Mouse (Mus musculus): ENCODE data around the gene Cds1.

The Cds1 gene

DNA sequence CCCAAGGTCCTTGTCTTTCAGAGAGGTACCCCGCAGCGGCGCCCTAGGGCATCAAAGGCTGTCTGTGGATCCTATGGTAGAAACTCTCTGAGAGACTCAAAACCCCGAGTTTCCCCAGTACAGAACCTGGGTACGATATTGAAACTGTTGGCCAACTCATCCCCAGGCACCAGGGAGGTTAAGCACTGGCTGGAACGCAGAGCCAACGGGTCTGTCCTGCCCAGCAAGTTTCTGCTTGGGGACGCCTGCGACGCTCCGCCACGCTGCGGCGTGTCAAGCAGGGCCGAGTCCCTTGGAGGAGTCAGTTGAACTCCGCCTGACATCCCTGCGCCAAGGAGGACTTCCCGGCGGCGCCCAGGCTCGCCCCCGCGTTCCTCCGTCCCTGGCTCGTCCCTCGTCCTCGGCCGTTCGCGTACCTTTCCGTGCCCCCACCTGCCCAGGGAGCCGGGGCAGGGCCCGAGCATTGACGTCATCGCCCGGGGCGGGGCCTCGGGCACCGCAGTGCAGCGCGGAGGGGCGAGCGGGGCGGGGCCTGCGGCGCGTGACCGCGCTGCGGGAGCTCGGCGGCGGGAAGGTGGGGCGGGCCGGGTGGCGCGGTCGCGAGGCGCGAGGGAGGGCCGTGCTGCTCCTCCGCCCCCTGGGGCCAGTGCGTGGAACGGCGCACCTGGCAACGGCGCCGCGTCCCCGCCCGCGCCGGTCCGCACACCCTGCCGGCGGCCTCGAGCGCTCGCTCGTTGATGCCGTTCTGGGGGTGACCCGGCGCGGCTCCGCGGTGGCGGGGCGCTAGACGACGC lies at the start of gene Cds1:
Cds1 (plus strand) TSS at position 577 of the 794 bp plus-strand sequence.
- DNase-seq (ENCODE audit: low read depth, low spot score) = peak; percentile 49

DNA sequence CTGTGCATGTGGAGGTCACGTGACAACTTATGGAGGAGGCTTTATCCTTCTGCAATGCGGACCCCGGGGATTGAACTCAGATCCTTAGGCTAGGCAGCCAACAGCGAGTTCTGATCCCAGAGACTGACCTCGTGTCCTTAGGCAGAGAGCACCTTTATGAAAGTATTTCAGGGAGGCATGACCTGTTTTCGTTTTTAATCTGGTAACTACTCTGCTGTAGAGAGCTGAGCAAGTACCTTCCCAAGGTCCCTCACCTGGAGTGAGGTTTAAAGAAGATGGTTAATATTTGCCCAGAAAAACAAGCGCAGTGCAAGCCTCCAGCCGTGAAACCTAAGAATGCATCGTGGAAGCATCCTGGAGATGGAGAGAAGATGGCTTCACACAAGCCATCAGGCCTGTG lies 40.7 kb upstream of the Cds1 start:
- DNase-seq (ENCODE audit: low read depth, low spot score) = no peak

DNA sequence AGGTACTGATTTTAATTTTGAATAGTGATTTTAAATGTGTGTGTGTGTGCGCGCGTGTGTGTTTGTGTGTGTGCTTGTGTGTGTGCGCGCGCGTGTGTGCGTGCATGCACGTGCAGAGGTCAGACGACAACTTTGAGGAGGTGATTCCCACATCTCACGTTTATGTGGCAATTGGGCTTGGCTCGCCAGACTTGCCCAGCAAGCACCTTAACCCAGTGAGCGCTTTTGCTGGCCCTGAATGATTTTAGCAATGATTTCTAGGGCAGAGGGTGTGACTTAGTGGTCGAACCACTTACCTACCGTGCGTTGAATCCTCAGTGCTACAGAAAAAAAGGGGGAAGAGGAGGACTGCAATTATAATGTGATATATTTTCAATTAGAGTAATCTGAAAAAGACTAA lies 40.2 kb upstream of the Cds1 start:
- DNase-seq (ENCODE audit: low read depth, low spot score) = no peak

DNA sequence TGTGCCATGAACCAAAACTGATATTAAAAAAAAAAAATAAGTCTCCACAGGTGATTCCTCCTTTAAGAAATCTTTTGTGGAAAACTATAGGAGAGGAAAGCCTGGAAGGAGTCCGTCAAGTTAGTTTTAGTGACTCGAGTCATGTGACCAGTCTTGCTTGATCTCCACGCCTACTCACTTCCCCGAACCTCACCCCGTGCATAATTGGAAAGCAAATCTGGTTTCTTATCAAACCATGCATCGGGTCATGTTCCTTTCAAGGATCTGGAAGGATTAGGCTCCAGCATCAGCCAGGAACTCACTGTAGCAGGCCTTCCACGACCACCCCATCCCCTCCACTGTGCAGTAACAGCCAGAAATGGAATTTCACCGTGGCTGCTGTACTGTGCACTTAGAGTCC lies 39.2 kb upstream of the Cds1 start:
- DNase-seq (ENCODE audit: low read depth, low spot score) = no peak

DNA sequence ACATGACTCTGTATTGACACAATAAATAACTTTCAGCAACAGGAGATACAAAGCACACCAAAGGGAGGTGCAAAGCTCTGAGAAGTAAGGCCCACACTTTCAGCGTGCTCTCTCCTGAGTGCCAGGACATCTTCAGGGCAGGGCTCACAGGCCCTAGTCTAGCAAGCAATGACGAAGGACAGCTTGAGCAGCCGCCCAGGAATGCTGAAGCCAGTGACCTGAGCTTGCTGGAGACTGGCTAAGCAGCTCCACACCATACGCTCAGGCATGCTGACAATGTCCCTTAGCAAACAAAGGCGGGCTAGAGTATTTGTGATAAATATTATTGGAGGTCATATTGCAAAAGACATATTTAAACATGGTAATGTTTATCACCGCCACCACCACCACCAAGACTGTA lies 38.6 kb upstream of the Cds1 start:
- DNase-seq (ENCODE audit: low read depth, low spot score) = no peak

DNA sequence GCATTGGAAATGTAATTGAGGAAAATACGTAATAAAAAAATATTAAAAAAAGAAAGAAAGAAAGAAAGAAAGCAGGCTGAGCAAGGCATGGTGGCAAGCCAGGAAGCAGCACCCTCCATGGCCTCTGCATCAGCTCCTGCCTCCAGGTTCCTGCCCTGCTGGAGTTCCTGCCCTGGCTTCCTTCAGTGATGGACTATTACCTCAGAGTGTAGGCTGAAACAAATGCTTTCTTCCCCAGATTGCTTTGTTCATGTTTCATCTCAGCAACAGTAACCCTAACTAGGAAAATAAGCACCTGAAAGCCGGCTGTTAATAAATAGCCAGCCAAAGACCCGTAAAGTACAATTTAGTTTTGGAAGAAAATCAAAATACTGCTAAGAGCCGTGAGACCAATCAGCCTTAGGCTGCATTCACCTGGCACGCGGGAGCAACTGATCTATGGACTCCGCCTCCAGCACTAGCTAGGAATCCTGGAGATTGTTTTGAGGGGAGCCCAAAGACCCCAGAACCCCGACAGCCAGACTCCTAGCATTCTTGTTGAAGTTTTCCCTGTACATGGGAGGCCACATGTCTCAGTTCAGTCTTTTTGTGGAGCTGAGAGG lies 36.5 kb upstream of the Cds1 start:
- DNase-seq (ENCODE audit: low read depth, low spot score) = no peak

DNA sequence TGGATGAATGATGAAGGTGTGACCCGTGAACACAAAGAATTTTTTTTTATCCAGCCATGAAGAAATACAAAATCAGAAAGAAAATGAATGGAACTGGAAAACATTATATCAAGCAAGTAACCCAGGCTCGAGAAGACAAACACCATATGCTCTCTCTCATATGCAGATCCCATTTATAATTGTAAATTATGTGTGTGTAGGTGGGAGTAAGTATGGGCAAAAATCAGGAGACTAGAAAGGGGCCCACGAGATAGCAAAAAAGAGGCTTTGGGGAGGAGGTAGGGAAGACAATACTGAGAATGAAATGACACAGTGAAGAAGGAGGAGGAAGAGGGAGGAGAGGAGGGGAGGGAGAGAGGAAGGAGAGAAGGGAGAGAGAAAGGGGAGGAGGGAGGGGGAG lies 27.6 kb upstream of the Cds1 start:
- no peak for DNase-seq (ENCODE audit: low read depth, low spot score)

DNA sequence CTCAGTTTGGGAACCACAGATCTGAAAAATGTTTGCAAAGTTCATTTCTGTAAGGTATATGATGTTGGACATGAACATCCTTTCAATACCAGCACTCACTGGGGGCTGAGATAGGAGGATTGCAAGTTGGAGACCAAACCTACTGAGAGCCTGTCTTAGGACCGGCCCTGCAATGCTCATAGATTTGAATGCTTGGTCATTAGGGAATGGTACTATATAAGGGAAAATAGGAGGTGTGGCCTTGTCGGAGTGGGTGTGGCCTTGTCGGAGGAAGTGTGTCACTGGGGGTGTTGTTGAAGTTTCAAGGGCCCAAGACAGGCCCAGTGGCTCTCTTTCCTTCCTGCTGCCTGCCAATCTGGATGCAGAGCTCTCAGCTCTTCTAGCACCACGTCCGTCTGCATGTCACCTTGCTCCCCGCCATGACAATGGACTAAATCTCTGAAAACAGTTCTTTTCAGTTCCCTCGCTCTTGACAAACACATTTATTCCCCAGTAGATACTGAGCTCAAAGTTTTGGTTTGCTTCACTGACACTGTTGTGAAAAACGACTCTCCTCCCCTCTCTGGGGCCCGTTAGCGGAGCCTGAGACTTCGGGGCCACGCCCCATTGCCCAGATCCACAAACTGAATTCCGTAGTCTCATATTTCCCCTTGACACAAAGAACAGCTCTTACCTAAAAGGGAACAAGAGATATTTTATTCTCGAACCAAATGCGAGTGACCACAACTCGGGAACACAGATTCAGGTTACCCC lies 24.3 kb upstream of the Cds1 start:
- DNase-seq (ENCODE audit: low read depth, low spot score) = no peak

DNA sequence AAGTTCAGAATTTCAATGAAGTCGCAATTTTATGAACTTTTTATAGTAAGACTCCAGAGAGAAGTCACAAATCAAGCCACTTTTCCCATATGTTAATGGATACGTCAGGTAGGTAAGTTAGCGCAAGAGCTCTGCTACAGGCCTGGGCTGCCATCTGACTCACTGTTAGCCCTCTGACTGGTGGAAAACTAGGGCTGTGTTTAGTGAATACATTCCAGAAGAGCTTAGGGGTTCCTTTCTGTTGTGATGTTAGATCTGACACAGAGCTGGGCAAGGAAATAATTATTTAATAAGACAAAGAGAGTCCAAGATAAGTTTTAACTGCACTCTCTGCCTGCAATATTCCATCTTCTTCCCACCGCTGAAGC lies 23.7 kb upstream of the Cds1 start:
- DNase-seq (ENCODE audit: low read depth, low spot score) = no peak

DNA sequence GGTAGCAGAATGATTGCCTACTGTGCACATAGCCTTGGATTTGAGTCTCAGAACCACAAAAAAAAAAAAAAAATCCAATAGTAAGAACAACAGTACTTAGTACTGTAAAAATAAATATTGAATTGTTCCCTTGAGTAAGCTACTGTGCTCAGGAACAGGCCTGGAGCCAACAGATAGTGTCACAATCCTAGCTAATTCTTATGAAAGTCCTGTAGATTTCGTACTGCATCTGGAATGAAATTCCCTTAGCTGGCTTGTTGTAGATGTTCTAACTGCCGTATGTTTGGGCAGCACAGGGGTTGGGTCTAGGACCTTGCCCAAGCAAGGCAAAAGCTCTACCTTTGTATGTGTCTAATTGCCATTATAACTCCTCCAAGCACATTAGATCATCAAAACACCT lies 22.9 kb upstream of the Cds1 start:
- no peak for DNase-seq (ENCODE audit: low read depth, low spot score)

DNA sequence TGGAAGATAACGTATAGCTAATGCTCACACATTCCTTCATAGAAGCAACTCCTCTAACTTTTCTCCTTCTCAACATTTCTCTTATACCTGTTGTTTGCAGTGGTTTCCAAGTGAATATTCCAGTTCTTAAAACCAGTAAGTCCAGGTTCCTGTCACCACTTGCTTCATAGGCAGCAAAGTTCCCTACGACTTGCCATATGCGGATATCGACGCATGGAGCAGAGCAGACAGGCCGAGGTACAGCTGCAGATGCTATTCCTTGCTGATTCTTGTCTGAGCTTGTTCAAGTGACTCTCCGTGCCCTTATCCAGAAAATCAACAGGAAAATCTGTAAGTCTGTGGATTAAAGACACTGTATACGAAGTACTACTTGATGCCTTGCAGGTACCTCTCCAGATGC lies 22.5 kb upstream of the Cds1 start:
- no peak for DNase-seq (ENCODE audit: low read depth, low spot score)

DNA sequence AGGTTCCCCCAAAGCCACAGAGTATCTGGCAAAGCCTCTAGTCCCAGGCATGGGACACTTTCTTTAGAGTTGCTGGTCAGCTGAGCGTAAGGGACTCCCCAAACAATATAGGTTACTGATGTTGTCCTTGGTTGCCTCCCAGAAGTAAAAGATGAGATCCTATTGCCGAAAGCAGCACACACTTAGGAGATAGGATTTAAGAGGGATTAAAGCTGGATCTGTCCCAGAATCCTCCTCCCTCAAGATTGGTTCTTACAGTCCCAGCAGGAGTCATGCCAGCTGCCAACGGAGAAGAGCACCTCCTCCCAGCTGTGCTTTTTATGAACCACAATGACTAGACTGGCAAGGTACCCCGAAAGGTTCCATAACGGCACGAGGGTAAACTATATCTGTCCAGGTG lies 20.0 kb upstream of the Cds1 start:
- DNase-seq (ENCODE audit: low read depth, low spot score) = no peak

DNA sequence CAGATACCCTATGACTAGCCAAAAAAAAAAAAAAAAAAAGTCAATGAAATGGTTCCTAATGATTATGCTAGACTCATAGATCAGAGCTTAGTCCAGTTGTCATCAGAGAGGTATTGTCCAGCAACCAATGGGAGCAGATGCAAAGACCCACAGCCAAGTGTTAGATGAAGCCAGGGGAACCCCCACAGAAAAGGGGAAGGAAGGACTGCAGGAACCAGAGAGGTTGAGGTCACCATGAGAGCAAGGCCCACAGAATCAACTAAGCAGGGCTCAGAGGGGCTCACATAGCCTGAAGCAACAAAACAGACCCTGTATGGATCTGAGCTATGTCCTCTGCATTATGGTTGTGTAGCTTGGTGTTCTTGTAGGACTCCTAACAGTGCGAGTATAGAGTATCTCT lies 11.2 kb upstream of the Cds1 start:
- DNase-seq (ENCODE audit: low read depth, low spot score) = no peak

DNA sequence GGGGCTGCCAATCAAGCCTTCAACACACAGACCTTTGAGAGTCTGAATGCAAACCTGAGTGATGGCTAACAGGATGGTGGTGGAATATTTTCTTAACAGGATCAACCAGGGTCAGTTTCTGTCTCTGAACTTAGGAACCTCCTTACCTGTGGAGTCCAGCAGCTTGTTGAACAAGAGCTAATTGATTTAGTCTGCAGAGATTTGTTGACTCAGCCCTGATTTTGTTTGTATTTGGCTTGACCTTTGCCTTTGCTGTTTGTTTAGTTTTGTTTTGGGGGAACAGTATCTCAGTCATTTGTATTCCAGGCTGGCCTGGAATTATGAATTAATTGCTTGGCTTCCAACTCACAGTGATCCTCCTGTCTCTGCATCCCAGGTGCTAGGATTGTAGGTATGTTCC lies 7.3 kb upstream of the Cds1 start:
- no peak for DNase-seq (ENCODE audit: low read depth, low spot score)

DNA sequence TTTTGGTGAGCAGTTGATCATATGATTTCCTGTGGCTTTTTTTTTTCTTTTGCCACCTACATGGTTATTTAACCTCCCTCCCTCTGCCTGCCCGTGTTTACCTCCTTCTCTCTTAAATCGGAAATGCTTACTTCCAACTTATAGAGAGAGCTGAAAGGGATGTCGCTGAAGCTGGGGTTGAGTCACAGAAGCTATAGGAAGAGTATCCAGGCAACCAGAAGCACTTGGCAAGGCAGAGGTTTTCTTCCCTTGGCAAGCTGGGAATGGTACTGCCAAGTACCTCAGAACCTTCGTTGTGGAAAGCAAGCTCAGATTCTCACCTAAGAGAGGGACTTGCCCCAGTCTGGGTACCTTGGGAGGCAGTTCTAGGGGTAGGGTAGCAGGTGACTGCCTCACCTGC lies 3.2 kb upstream of the Cds1 start:
- no peak for DNase-seq (ENCODE audit: low read depth, low spot score)

DNA sequence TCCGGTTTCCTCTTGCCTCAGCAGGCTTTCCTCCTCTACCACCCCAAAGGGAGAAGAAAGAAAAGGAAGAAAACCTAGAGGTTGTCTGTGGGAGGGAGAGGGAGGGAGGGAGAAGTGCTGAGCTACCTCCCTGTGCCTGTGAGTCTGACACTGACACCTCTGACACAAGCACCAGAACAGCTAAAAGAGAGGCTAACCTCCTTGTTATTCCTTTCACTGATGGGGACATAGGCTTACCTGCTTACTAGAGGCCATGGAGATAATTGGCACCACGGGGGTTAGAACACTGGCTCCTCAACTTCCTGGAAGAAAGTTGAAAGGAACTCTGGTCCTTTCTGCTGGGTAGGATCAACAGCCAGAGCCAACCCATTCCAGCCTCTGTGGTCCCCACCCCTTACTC lies 1.4 kb upstream of the Cds1 start:
- DNase-seq (ENCODE audit: low read depth, low spot score) = no peak

DNA sequence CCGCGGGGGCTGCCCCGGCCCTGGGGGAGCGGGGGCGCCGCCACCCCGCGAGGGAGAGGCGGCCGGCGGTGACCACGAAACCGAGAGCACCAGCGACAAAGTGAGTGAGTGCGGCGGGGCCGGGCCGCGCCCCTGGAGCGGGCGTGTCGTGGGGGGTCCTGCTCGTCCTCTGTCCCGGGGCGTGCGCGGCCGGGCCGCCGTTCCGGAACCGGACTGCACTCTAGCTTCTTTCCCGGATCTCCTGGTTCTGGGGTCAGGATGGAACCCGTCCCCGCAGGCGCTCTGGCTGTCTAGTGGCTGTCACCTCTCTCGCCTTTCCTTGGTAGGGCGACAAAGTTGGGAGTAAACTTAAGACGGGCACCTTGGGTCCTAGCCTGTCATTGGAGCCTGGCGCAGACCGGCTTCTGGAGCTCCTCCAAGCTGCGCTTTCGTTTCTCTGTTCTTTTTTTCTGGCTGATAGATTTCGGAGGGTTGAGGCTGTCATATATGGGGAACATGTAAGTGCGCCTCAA lies 516 bp downstream of the Cds1 start:
- DNase-seq (ENCODE audit: low read depth, low spot score) = peak; percentile 14

DNA sequence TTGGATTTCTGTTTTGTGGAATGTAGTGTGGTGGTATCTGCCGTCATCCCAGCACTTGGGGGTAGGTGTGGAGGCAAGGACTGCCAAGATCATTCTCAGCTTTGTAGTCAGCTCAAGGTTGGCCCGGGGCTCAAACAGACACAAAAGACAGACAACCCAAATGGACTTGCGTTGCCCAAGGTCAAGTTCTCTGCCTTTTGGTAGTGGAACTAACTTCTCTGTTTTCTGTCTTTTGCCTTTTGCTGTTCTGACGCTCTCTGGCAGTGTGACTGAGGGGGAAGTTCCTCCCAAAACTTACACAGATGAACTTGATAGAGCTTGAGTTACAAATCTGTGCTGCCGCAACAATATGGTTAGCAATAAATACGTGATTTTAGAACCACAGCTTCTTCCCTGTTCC lies 1.3 kb downstream of the Cds1 start:
- DNase-seq (ENCODE audit: low read depth, low spot score) = peak; percentile 6

DNA sequence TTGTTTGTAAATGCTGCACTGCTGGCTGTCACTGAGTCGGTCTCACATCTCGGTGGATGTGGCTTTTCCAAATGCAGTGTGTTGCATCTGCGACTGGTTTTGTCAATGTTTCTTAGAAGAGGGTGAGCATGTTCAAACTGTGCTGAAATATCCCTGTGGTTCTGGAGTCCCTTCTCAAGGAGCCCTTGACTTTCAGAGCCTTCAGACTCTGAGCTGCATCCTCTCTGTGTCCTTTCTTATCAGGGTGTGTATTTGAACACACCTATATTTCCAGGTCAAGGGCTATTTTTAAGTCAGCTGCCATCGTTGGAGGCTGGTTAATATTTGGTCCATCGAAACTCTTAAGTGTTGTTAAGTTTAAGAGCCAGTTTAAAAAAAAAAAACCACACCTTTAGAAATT lies 2.2 kb downstream of the Cds1 start:
- no peak for DNase-seq (ENCODE audit: low read depth, low spot score)

DNA sequence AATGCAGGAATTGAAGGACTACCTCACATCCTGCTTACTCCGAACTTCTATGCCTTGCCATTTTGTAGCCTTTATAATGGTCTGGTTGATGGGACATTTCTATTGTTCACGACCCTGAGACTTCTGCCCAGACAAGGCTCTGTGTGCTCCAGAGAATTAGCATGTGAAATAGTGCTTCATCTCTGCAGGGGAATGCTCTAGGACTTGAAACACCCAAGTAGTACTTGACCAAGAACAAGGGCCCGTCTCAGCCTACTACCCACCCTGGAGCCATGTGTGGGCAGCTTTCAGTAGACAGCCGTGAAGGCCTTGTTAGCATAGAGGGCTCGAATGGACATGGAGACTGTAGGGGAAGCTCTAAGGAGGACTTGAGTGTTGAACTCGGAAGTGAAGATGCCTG lies 2.6 kb downstream of the Cds1 start:
- DNase-seq (ENCODE audit: low read depth, low spot score) = no peak

DNA sequence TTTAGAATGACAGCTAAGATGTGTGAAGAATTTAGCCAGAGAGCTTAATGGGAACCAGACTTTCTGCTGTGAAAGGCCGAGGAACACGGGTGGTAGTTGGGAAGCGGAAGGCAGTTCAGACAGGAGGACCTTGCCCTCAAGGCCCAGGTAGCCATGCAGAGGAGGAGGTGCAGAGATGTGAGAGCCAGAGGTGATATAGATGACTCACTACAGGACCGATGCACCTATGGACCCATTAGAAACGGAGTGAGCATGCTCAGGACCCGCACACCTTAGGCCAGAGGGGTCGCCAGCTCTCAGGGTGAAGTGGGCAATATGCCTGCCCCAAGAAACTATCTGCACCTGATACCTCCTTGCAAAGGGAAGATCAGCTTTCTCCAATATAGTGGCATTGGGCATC lies 3.6 kb downstream of the Cds1 start:
- DNase-seq (ENCODE audit: low read depth, low spot score) = no peak

DNA sequence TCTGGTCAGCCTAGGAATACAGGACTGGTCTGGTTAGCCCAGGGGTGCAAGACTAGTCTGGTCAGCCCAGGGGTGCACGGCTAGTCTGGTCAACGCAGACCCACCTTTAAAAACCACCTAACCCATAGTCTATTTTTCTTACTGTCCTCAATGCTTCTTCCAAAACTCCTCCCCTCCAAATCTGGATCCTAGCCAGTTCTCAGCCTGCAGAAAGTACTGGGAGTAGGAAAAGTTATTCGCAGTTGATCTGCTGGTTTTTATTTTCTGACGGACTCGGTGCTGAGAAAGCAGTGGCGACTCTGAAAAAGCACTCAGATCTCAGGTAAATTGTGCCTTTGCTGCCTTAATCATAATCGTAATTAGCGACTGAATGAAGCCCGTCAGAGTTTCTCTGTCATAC lies 7.7 kb downstream of the Cds1 start:
- DNase-seq (ENCODE audit: low read depth, low spot score) = no peak

DNA sequence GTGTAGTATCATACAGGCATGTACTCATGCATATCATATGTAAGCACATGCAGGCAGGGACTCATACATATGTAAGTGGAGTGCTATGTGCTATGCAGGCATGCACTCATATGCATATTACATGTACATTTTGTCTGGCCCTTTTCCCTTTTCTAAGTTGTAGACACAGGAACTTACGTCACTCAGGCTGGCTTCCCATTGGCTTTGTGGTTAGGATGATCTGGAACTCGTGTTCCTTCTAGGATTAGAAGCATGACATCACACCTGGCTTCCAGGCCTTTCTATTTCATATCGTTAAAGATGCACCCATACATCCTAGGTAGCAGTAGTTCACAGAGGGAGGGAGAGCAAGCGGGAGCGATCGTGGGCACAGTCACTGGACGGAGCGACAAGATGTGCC lies 10.3 kb downstream of the Cds1 start:
- no peak for DNase-seq (ENCODE audit: low read depth, low spot score)
